Mouse (Mus musculus): ENCODE results near the gene Ralgapa1.
"Not testable (repeated sequence)": the region's sequence is repeated elsewhere in the genome, so short reads cannot be mapped to it uniquely, and the experiment has no call there.

The Ralgapa1 gene

DNA sequence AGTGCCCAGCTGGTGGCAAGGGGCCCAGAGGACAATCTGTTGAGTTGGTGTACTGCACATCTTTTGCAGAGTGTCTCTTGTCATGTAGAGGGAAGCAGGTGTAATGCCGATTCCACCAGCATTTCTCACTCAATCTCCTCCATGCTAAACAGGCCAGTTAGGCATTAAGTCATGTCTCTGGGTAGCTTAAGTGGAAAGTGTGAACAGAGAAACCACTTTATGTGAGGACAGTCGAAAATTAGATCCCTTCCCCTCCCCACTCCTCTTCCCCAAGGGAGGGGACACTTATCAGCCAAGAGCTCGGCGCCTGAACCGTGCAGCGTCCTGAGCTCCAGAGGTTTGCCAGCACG, 222.5 kb downstream of the Ralgapa1 start:
- no peak for DNase-seq

DNA sequence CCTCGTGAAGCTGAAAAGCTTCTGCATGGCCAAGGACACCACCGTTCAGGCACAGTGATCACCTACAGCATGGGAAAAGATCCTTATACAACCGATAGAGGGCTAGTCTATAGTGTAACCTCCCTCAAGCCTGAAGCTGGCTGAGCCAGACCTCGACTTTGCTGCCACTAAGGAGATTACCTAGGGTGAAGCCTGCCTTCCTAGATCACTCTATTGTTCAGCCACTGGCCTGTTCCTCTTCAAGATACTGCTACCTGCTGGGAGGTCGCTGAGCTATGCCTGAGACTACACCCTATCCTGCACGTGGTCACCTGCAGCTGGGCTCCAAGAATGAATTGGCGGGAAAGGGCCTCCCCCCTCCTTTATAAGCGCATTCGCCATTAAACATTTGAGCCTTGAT, 234.0 kb downstream of the Ralgapa1 start:
- not testable (repeated sequence) for DNase-seq

DNA sequence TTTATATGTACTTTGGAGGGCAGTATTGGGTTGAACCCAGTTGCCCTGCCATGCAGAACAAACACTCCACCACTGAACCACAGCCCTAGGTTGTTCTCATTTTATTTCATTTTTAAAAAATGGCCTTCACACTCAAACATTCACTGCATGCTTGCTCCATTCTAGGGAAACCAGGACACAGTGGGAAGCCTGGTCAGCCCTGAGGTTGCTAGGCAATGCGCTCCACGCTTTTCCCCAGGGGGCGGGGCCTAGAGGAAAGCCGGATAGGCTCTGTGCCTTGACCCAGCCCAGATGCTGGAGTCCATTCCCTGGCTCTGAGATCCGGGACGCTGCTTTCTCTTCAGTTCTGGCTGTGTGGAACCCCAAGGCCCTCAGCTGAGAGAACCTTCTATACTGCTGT, 247.2 kb downstream of the Ralgapa1 start:
- DNase-seq: no peak

DNA sequence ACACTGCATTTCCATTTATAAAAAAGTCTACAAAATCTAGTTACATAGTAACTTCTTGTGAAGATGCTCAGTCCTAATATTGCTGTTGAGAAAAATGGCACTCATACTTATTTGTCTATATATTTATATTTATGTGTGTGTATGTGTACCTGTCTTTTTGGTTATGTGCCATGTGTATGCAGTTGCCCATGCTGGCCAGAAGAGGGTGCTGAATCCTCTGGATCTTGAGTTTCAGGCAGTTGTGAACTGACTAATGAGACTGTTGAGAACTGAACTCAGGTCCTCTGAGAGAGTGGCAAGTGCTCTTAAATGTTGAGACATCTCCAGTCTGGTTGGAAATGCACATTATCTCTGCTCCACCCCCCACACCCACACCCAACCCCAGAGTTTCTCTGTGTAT, 247.9 kb downstream of the Ralgapa1 start:
- no peak for DNase-seq

DNA sequence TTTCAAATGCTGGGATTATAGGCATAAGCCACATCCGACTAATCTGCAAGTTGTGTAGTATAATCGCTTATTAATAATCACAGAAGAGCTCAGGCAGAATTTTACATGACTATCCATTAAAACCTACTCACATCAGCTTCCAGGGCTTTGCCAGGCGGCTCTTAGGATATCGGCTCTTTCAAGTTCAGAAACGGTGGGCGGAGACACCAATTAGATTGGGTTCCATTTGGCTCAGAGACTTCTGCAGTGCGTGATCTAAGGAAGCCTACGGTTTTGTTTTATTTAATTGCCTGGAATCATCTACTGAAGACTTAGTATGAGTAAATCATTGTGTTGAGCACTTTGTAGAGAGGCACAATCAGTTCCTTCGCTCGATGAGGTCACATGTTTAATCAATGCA, 249.3 kb downstream of the Ralgapa1 start:
- DNase-seq: no peak

DNA sequence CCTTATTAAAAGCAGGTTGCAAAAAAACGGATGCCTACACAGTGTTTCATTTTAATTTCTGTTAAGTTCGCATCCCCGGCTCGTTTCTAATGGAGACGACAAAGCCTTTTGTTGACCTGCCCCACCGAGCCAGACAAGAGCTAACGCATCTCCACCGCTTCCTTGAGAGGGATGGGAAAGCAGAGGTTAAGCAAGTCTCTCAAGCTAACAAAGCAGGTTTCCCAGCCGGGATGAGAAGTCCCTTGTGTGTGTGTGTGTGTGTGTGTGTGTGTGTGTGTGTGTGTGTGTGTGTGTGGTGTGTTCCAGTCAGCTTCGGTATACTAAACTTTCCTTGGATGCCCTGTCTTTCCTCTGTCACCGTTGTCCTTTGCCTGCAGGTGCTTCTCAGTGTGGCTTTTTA, 249.8 kb downstream of the Ralgapa1 start:
- DNase-seq: no peak

DNA sequence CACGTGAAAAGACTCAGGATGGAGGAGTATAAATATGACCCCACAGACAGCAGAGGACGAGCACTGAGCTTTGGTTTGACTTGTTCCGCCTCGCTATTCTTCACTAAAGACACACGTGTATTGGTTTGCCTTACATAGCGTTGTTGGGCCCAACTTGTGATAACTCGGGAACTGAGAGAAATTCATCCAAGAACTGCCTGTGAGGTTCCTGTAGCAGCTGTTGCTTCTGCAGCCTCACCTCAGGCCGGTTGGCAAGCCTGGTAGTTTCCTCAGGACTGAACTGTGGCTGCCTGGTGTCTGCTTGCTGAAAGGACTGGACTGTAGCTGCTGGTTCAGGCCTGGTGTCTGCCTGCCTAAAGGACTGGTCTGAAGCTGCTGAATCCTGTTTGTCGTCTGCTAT, 250.3 kb downstream of the Ralgapa1 start:
- no peak for DNase-seq

DNA sequence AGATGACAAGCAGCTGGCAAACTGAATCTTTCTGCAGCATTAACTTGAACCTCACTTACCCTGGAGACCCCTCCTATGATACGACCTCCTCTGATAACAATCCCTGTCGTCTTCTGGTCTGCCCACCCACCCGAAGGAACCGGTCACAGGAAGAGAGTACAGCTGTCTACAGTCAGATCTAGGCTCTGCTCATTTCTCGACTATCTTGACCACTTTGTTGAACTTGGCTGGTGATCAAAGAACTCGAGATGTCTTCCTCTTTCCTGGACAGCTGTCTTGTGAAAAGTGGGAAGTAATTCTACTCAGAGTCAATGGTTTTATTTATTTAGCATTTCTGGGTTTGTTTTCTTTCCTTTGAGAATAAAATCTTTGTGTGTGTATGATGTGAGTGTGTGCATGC, 251.3 kb downstream of the Ralgapa1 start:
- DNase-seq: no peak

DNA sequence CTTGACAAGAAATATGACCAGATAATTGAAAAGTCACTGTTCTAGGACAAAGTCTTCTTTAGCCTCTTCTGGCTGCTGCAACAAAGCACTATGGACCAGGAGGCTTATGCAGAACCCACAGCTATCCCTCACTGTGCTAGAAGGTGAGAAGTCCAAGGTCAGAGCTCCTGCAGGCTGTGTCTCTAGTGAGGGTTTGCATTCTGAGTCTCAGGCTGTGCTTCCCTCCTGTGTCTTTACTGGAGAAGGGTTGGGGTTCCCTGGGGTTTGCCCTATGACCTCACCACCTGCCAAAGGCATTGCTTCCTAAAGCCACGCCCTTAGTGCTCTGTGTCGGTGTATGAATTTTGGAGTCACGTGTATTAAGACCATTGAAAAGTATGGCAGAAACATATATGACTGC, 252.5 kb downstream of the Ralgapa1 start:
- no peak for DNase-seq

DNA sequence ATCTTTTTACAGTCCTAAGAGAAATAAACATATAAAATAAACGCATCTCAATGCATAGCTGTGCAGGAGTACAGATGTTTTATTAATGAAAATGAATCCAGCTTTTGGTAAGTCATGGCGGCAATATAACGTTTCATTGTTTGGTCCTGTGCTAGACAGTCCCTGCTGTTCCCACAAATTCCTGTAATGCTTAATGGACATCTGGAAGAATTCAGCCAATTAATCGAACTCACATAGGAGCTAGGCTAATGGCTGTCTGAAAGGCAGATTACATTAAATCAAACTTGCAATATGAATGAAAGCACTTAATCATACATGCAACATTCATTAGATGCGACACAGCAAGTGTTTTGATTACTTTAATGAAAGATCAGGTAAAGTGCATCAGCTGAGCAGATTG, 254.1 kb downstream of the Ralgapa1 start:
- no peak for DNase-seq

DNA sequence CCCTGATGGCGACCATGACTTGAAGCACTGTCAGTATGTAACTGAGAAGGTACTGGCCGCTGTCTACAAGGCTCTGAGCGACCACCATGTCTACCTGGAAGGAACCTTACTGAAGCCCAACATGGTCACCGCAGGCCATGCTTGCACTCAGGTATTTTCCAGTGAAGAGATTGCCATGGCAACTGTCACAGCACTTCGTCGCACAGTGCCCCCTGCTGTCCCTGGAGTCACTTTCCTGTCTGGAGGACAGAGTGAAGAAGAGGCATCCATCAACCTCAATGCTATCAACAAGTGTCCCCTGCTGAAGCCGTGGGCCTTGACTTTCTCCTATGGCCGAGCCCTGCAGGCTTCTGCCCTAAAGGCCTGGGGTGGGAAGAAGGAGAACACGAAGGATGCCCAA, 255.1 kb downstream of the Ralgapa1 start:
- peak; percentile 10 for DNase-seq

DNA sequence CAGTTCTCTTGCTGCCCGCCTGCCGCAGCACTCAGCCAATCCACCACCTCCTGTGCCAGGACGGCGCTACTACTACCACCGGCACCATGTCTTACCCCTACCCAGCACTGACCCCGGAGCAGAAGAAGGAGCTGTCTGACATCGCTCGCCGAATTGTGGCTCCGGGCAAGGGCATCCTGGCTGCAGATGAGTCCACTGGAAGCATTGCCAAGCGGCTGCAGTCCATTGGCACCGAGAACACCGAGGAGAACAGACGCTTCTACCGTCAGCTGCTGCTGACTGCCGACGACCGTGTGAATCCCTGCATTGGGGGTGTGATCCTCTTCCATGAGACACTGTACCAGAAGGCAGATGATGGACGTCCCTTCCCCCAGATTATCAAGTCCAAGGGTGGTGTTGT, 255.8 kb downstream of the Ralgapa1 start, which contains the start of gene Aldoart2:
Aldoart2 (plus strand) TSS at position 34 of the 400 bp plus-strand sequence.
- no peak for DNase-seq

DNA sequence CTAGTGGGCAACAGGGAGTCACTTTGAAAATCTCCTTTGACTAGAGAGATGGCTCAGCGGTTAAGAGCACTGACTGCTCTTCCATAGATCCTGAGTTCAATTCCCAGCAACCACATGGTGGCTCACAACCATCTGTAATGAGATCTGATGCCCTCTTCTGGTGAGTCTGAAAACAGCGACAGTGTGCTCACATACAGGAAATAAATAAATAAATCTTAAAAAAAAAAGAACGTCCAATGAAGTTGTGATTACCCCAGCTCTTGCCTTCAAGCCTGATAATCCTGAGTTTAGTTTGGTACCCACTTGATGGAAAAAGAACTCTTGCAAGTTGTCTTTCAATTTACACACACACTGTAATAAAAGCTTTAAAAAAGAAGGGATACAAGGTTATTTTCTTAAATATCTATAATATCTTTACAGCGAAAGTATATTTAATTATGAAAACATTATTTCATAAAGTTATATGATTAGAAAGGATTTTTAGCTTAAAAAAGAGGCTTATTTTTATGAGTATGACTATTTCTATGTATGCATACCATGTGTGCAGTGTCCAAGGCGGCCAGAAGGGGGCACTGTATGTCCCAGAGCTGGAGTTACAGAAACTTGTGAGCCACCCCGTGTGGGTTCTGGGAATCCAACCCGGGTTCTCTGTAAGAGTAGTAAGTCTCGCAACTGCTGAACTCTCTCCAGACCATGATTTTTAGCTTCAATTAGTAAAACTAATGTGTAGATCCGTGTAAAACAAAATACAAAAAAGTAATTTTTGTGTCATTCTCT, 256.6 kb downstream of the Ralgapa1 start:
- no peak for DNase-seq

DNA sequence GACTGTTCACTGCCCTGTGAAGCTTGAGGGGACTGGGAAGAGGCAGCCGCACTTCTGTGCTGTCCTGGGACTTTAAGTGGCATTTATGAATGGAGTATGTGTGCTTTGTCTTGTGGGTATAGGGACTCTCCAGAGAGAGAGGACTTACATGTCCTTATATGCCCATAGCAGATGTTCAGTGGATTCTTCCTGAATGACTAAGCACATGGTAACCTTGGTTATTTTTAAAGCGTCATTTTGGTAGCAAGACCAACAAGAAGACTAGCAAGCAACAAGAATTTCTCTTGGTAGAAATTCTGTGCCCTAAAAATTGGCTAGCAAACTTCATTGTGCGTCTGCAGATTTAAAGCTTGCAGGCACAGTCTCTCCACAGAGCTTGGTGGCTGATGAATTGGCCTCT, 257.2 kb downstream of the Ralgapa1 start:
- no peak for DNase-seq

DNA sequence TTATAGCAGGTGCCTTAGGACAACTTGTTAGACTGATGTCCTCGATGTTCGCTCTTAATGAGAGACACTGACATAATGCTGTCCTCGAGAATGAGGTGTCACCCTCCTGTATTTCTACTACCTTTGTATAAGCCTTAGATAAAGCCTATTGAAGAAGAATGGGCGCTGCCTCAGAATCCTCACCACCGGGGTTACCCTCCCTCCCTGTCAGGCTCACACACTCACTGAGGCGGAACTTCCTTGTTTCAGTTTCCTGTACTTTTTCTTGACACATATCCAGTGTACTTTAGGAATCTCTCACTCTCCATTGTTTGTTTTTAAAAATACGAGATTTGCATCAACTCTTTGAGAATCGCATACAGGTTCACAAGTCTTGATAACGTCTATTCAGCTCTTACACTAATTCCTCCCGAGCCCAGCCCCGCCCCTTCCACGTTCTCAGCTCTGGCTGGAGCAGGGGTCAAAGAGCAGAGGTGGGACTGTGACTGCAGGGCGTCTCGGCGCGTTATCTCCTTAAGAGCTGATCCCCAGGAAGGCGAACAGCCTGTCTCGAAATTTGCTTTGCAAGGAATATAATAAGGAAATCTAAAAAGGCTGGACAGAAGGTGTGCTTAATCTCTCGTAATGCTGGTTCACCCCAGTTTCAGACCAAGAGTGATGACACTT, 260.8 kb downstream of the Ralgapa1 start:
- peak; percentile 50 for DNase-seq

DNA sequence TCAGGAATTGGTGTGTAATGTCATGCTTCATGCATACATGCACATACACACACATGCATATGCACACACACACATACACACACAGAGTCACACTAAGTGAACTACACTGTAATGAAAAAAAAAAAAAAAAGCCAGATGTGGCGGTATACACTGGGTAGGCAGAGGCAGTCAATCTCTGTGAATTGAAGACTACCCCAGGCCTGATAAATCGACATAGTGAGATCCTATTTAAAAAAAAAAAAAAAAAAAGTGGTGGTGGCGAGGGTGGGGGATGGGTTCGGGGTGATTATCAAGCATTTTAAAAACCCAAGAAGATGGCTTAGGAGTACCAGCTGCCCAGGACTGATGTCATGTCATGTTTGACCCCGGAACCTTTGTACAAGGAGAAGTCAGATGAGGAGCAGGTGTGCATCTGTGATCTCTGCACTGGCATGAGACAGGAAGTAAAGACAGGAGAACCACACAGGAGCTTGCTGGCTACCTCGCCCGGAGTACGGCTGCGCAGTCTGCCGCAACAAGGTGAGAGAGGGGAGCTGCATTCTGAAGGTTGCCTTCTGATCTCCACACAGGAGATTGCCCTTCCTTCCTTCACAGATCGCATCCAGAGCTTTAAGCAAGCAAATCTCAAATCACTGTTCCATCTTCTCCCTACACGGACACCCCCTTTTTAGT, 261.6 kb downstream of the Ralgapa1 start:
- peak; percentile 6 for DNase-seq

DNA sequence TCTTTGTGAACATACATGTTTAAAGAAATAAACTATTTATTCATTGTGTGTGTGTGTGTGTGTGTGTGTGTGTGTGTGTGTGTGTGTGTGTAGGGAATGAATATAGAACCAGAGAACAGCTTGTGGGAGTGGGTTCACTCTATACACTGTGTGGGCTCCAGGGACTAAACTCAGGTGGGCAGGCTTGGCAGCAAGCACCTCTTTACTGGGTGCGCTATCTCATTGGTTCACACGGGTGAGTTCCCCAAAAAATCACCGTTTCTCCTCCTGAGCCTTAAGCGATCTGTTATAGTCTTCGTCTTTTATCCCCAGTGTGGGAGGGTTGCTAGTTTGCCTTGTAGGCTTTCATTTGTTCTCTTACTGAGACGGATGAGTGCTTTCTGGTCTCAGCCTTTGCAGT, 263.1 kb downstream of the Ralgapa1 start:
- DNase-seq: no peak

DNA sequence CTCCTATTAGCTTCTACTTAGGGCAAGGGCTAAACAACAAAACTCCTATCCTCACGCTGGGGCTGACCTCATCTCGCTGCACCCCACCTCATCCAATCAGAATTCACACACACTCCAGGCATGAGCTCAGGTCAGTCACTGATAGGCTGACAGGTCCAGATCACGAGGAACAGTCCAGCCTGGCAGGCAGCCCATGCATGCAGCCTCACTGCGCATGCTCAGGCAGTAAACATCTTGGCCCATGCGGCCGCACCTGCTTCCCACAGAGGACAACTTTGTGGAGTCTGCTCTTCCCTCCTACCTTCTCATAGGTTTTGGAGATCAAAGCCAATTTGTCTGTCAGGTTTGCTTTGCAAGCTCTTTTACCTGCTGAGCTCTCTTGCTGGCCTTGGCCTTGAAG, 266.1 kb downstream of the Ralgapa1 start:
- DNase-seq: not testable (repeated sequence)

Measured in thymus, postnatal 14 days (tissue).